Mouse (Mus musculus) midbrain, embryonic 14.5 days (tissue): ENCODE measurements around the gene Zfp687. TPM values are rescaled to one million over a fixed set of nuclear protein-coding genes. Genes with fewer than 3 reads are reported as not detected.

Experiments
- ATAC-seq: fragments of 200-750 bp; cut with Nextera tagmentation; 2 replicates; pipeline ENCODE4 v1.8.0; 2017; ENCODE audit warnings: moderate number of reproducible peaks, moderate library complexity; ENCODE audit not compliant: low FRiP score, low TSS enrichment
- DNase-seq: peaks from one replicate; pipeline ENCODE4 v3.0.0-alpha.2; 2015
- H3K27ac ChIP-seq: fragments of 300-500 bp; sonication (generic); replicated peaks from 2 replicates; pipeline ENCODE4 v1.5.1; 2014; ENCODE audit warnings: mild to moderate bottlenecking, low read depth, low read length, moderate library complexity
- H3K27me3 ChIP-seq: fragments of 300-500 bp; sonication (generic); 2 replicates; pipeline ENCODE4 v1.6.1; 2014; ENCODE audit warnings: low read length, control low read depth, mixed read lengths; ENCODE audit not compliant: control insufficient read depth, insufficient read depth
- H3K36me3 ChIP-seq: fragments of 300-500 bp; sonication (generic); 2 replicates; pipeline ENCODE4 v1.6.1; 2014; ENCODE audit warnings: low read length, control low read depth; ENCODE audit not compliant: control insufficient read depth, insufficient read depth
- H3K4me1 ChIP-seq: fragments of 300-500 bp; sonication (generic); 2 replicates; pipeline ENCODE4 v1.6.1; 2014; ENCODE audit warnings: mild to moderate bottlenecking, antibody characterized with exemption, low read length, control low read depth; ENCODE audit not compliant: control insufficient read depth, insufficient read depth
- H3K4me2 ChIP-seq: fragments of 300-500 bp; sonication (generic); 2 replicates; pipeline ENCODE4 v1.6.1; 2014; ENCODE audit warnings: mild to moderate bottlenecking, low read length, moderate library complexity
- H3K4me3 ChIP-seq: fragments of 300-500 bp; sonication (generic); replicated peaks from 2 replicates; pipeline ENCODE4 v1.5.1; 2014; ENCODE audit warnings: low read depth, low read length
- H3K9ac ChIP-seq: fragments of 300-500 bp; sonication (generic); replicated peaks from 2 replicates; pipeline ENCODE4 v1.6.1; 2014; ENCODE audit warnings: mild to moderate bottlenecking, low read length, moderate library complexity
- H3K9me3 ChIP-seq: fragments of 300-500 bp; sonication (generic); 2 replicates; pipeline ENCODE4 v1.6.1; 2016; ENCODE audit warnings: low read length, control low read depth, mixed read lengths; ENCODE audit not compliant: control insufficient read depth
- WGBS: fragments of 180-500 bp; shearing (Covaris S2); extraction: QIAGEN DNeasy Blood & Tissue Kit; methylation state at CpG from one replicate; pipeline ENCODE4 v1.1.7; 2014; 5-methylcytosine and 5-hydroxymethylcytosine counted together
- polyA plus RNA-seq: library from polyadenylated mRNA; unstranded; fragments of >200 nt; fragmentation: Nextera tagmentation; extraction: Ambion mirVana; gene quantifications from 2 replicates; pipeline ENCODE4 v1.2.1, GENCODE M21; 2014

Gene Zfp687
- 22.5 and 30.0 TPM in 2 replicates for polyA plus RNA-seq

DNA sequence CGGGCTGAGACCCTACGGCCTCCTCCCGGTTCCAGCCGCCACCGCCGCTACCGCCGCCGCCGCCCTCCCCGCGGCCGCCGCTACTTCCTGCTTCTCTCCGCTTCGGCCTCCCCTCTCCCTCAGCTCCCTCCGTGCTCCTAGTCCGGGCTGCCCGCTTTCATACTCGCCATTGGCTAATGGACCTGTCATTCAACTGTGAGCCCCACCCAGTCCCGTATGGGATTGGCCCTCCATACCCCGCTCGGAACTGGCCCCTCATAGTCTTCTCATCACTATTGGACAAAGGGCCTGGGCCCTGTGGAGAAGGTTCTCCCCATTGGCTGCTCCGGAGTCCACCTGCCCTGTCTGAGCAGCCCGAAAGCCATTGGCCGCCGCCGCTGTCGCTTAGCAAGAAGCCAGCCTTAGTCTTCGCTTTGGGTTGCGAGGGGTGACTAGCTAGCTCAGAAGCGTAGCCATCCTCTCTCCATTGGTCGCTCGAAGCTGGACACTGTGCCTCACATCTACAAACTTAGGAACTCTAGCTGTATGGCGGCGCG lies at the start of gene Zfp687:
TSS of gene Zfp687 (minus strand) at position 112 of the 536 bp plus-strand sequence.
- DNase-seq (peak; percentile 98), ATAC-seq (peak; percentile 99)
- Histone ChIP-seq H3K4me1 (peaks cover 14% of the 10 kb centered on the region), H3K4me2 (peak within 1 kb of the TSS; percentile 97), H3K9me3 (no peaks in the 10 kb centered on the region), H3K36me3 (peaks cover 22% of the 10 kb centered on the region), H3K27me3 (no peaks in the 10 kb centered on the region), H3K4me3 (peak within 1 kb of the TSS; percentile 74), H3K9ac (peak within 1 kb of the TSS; percentile 70), H3K27ac (peak within 1 kb of the TSS; percentile 94)
- under 1% methylated on average over 37 of the region's 37 CpGs for WGBS

DNA sequence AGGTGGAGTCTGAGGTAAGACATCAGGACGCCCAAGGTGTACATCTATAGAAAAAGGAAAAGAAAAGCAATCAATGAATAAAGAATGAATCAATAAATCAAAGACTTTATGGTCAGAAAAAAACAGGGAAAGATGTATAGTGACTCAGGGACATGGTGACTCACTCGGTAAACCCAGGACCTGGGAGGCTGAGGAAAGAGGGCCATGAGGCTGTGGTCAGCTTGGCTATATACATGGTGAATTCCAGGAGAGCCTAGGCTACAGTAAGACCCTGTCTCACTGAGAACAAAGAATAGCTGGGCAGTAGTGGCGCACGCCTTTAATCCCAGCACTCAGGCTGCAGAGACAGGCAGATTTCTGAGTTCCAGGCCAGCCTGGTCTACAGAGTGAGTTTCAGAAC lies 48.5 kb upstream of the Zfp687 start:
- WGBS = 93% methylated on average over 4 of the region's 4 CpGs
- Histone ChIP-seq H3K4me2 (no peak overlapping the region), H3K4me1 (no peaks in the 10 kb centered on the region), H3K36me3 (peaks cover 96% of the 10 kb centered on the region), H3K9ac (no peak overlapping the region), H3K27ac (no peak overlapping the region), H3K4me3 (no peak overlapping the region), H3K27me3 (no peaks in the 10 kb centered on the region), H3K9me3 (no peaks in the 10 kb centered on the region)
- no peak for DNase-seq
- no peak for ATAC-seq

- WGBS = 83% methylated on average over 8 of the region's 8 CpGs
- Histone ChIP-seq H3K36me3 (peaks cover 56% of the 10 kb centered on the region), H3K27ac (no peak overlapping the region), H3K4me3 (no peak overlapping the region), H3K27me3 (no peaks in the 10 kb centered on the region), H3K9ac (no peak overlapping the region), H3K4me2 (no peak overlapping the region), H3K9me3 (no peaks in the 10 kb centered on the region), H3K4me1 (no peaks in the 10 kb centered on the region)
- DNase-seq (no peak), ATAC-seq (no peak)
Observed at GRCm38 (mm10) chr3:95058078-95058477, 42.8 kb upstream of the Zfp687 start.

DNA sequence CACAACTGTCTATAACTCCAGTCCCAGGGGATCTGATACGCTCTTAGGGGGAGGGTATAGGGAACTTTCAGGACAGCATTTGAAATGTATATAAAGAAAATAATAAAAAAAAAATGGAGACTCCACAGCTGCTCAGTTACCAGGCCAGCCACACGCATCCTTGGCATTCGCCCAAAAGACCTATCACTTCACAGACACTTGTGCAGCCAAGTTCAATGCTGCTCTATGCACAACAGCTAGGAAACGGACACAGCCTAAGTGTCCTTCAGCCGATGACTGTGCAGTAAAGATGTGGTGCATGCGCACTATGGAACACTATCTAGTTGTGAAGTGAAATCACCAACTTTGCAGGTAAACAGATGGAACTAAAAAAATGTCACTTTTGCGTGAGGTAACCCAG lies 41.0 kb upstream of the Zfp687 start:
- Histone ChIP-seq H3K9ac (no peak overlapping the region), H3K4me3 (no peak overlapping the region), H3K4me1 (no peaks in the 10 kb centered on the region), H3K4me2 (no peak overlapping the region), H3K9me3 (no peaks in the 10 kb centered on the region), H3K27ac (no peak overlapping the region), H3K36me3 (peaks cover 39% of the 10 kb centered on the region), H3K27me3 (no peaks in the 10 kb centered on the region)
- 97% methylated on average over 7 of the region's 7 CpGs for WGBS
- DNase-seq = no peak
- ATAC-seq = no peak

GRCm38 (mm10) chr3:95054481-95055260 lies 39.4 kb upstream of the Zfp687 start:
- peak; percentile 28 for DNase-seq
- no peak for ATAC-seq
- WGBS = 63% methylated on average over 10 of the region's 10 CpGs

DNA sequence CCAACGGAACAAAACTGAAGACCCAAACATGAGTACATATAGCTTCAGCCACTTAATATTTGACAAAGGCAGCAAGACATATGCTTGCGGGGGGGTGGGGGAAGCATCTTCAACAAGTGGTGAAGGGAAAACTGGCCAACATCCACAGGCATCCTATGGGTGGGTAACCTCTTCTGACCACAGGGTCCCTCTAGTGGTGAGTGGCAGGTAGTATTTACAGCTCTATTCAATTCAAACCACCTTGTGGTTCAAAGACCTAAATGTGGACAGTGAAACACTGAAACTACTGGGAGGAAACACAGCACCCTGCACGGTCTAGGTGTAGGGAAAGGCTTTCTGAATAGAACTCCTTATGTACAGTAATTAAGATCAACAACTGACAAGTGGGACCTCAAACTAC lies 38.5 kb upstream of the Zfp687 start:
- H3K36me3 ChIP-seq = peaks cover 13% of the 10 kb centered on the region
- no peak overlapping the region for H3K9ac ChIP-seq
- WGBS = 46% methylated on average over 3 of the region's 3 CpGs
- no peak overlapping the region for H3K27ac ChIP-seq
- no peaks in the 10 kb centered on the region for H3K9me3 ChIP-seq
- H3K4me2 ChIP-seq = no peak overlapping the region
- ATAC-seq (no peak), DNase-seq (peak; percentile 69)
- H3K27me3 ChIP-seq = no peaks in the 10 kb centered on the region
- no peak overlapping the region for H3K4me3 ChIP-seq
- H3K4me1 ChIP-seq = no peaks in the 10 kb centered on the region

More at GRCm38 (mm10) chr3:95054481-95055260, 39.4 kb upstream of the Zfp687 start:
- Histone ChIP-seq H3K4me1 (no peaks in the 10 kb centered on the region), H3K4me2 (no peak overlapping the region), H3K4me3 (no peak overlapping the region), H3K9ac (no peak overlapping the region), H3K27ac (no peak overlapping the region), H3K9me3 (no peaks in the 10 kb centered on the region), H3K36me3 (peaks cover 23% of the 10 kb centered on the region), H3K27me3 (no peaks in the 10 kb centered on the region)

DNA sequence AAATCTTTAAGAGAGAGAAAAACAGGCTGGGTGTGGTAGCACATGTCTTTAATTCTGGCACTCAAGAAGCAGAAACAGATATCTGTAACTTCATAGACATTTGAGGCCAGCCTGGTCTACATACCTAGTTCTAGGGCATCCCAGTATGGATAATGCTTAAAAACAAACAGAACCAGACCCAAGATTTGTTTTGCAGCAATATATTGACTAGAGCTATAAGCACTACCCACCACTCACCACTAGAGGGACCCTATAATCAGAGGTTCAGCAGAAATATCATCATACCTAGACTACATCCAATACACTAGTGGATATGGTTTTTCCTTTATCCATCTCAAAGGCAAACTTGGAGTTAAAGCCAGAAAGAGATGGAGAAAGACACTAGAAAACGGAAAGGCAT lies 37.7 kb upstream of the Zfp687 start:
- no peak for ATAC-seq
- no peak overlapping the region for H3K27ac ChIP-seq
- H3K4me1 ChIP-seq = no peaks in the 10 kb centered on the region
- H3K36me3 ChIP-seq = peaks cover 7% of the 10 kb centered on the region
- no peak overlapping the region for H3K4me2 ChIP-seq
- H3K27me3 ChIP-seq = no peaks in the 10 kb centered on the region
- WGBS = 45% methylated on average over 1 of the region's 1 CpGs
- no peak overlapping the region for H3K9ac ChIP-seq
- H3K9me3 ChIP-seq = no peaks in the 10 kb centered on the region
- H3K4me3 ChIP-seq = no peak overlapping the region
- DNase-seq = peak; percentile 84

DNA sequence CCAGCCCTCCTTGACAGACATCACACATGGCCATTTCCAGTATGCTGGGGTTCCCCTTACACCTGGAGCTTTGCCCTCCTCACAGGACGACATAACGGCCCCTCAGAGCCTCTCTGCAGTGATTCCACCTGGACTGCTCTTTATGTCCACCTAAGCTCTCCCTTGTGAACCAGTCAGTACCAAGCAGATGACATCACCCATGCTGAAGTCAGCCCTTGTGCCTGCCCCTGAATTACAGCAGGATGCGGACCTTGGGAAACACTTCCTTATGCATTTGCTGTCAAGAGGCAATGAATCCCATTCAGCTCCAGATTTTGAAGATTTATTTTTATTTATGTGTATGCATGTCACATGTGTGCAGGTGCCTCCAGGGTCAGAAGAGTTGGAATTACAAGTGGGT lies 32.7 kb upstream of the Zfp687 start:
- H3K4me3 ChIP-seq = no peak overlapping the region
- H3K9me3 ChIP-seq = no peaks in the 10 kb centered on the region
- H3K27ac ChIP-seq = no peak overlapping the region
- no peaks in the 10 kb centered on the region for H3K36me3 ChIP-seq
- H3K4me2 ChIP-seq = no peak overlapping the region
- H3K27me3 ChIP-seq = no peaks in the 10 kb centered on the region
- WGBS = 73% methylated on average over 3 of the region's 3 CpGs
- DNase-seq (no peak), ATAC-seq (no peak)
- peaks cover under 1% of the 10 kb centered on the region; the same call in 1 of the 2 replicates for H3K4me1 ChIP-seq
- no peak overlapping the region for H3K9ac ChIP-seq
